Mouse (Mus musculus): ENCODE results near the gene Rprd1b.
A peak's percentile ranks its signal among the peaks of the same experiment; 100 is the strongest.

The Rprd1b gene

DNA sequence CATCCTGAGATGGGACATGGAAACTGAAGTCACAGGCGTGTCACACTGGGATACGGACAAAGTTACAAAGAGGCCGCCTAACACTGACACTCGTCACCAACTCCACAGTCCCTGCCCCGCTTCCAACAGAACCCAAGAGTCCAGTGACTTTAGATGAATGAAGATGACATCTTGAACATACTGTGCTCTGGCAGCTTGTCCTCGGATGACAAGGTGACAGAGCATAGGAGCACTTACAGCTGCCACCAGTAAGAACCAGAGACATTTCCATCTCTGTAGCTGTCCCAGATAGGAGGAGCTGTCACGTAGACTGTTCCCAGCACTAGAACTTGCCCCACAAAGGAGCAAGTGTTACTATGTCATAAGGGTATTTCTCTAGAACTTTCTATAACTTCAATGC, 99.6 kb downstream of the Rprd1b start:
- DNase-seq: no peak

DNA sequence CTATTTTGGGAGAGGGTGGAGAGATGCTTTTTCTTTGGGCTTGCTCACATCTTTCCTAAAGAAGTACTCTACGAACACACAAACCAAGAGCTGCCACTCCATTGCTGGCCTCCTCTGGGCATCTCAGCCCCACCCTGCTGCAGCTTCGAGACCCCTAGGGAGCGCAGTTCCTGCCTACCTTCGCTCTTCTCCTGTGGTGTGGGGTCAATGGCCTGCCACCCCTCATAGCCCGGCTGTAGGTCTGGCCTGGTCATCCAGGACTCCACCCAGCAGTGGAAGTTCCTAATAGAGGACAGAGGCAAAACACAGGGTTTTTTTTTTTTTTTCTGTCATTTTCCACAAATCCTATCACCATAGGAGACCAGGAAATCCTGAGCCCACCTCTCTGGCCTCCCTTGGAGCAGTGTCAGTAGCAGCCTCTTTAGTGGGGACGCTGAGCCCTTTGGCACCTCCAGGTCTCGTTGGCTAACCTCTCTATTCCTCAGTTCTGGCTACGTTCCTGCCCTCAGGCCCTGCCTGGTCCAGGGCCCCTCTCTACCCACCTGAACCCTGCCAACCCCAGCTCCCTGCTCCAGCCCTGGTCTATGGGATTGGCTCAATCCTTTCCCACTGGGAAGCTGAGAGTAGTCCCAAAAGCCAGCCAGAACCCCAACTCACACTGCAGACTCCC, 100.3 kb downstream of the Rprd1b start:
- no peak for DNase-seq

GRCm38 (mm10) chr2:158129291-158130002, 101.2 kb downstream of the Rprd1b start:
- peak in 1 of 2 experiments; percentile 36 for DNase-seq

- peak; percentile 80 to 90 for DNase-seq
Measured at GRCm38 (mm10) chr2:158130391-158130986, 102.2 kb downstream of the Rprd1b start.

GRCm38 (mm10) chr2:158131197-158131835, 103.0 kb downstream of the Rprd1b start:
- DNase-seq: no peak

GRCm38 (mm10) chr2:158132320-158132719, 104.0 kb downstream of the Rprd1b start:
- no peak for DNase-seq

GRCm38 (mm10) chr2:158133050-158133449, 104.8 kb downstream of the Rprd1b start:
- DNase-seq: no peak

DNA sequence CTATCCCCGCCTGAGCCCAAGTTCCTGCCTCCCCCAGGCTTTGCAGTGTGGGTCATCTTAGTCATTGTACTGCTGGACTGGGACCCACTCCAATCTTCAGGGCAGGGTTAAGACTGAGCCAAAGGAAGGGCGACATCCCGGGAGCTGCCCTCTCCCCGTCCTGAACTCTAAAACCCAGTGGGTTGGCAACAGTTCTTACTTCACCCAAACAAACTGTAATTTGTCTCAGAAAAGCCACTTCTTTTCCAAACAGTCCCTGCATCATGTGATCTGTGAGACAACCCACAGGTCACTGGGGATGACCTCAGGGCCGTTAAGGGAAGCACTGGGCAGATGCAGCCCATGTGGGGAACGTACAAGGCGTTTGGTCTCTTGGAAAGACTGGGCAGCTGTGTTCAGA, 107.9 kb downstream of the Rprd1b start:
- peak in 1 of 2 experiments; percentile 62 for DNase-seq

- no peak for DNase-seq
Measured at GRCm38 (mm10) chr2:158137771-158138170, 109.5 kb downstream of the Rprd1b start.

DNA sequence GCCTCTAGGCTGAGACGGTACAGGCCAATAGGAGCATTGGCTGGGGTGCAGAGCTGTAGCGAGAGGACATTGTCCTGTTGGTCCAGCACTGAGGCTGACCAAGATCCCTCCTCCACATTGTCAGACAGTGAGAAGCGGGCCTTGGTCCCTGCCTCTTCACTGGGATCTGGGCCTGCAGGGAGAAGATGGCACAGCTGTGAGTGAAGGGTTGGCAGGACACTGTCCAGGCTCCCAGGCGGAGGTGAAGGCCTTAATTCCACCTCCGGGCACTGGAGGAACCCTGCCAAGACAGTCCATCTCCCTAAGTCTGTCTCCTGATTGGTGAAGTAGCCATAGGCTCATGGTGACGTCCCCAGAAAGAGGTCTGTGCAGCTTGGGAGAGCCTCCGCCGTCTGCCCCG, 110.5 kb downstream of the Rprd1b start:
- DNase-seq: no peak

DNA sequence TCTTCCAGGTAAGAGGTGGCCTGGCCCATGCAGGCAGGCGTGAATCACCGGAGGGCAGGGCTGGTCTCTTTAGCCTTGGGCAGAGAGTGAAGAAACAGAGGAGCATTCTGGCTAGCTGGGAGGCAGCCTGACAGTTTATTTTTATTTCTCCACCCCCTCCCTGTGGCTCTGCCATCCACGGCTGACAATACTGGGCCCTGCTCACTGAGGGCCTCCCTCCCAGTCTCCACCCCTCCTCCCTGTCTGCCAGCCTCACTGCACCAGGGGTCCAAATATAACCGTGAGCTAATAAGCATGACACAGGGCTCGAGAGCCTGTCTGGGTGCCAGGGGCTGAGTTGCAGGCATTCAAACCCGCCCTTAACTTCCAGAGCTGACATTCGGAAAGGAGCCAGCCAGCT, 111.3 kb downstream of the Rprd1b start:
- no peak for DNase-seq

GRCm38 (mm10) chr2:158140664-158141063, 112.4 kb downstream of the Rprd1b start:
- DNase-seq: no peak

DNA sequence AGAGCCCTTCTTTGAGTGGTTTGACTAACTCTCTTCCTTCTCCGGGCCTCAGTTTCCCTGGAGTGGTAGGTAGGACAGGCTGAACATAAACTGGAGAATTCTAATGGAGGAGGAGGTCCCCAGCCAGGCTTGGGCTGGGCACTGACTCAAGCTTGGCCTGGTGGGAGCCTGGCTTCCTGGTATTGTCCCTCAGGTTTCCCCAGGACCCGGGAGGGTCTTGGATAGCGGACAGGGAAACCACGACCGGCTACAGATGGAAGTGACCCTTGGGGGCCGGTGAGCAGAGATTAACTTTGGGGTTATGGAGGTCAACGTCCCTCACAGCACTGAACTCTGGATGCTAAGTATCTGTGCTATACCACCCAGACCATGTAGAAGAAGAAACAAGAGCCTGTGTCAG, 113.0 kb downstream of the Rprd1b start:
- DNase-seq: no peak

DNA sequence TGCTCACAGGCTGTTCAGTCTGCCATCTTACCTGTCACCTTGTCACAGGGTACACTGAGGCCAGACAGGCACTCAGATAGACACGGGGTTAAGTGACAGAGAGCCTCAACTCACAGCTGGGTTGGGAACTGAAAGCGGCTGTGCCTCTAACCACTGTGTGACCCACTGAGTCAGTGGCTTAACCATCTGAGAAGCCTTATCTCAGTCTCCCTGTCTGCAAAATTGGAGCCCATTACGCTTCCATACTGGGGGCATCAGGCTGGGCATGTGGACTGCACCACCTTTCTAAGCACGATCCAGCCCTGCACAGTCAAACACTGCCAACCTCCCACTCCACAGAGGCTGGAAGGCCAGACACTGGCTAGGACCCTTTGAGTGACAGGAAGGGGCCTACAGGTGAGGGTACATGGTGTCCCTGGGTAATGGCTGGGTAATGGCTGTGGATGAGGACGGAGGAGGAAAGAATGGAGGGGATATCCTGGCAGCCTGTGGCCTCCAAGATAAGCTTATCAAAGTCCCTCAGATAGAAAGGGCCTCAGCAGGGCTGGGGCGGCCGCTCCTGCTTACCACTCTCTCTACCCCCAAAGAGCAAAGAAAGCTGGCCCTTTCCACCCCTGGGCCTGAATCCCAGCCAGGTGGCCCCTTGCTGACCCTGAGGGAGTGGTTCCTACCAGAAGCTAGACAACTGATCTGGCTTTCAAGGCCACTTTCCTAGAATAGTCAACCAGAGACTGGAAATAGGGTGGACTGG, 113.6 kb downstream of the Rprd1b start:
- no peak for DNase-seq

DNA sequence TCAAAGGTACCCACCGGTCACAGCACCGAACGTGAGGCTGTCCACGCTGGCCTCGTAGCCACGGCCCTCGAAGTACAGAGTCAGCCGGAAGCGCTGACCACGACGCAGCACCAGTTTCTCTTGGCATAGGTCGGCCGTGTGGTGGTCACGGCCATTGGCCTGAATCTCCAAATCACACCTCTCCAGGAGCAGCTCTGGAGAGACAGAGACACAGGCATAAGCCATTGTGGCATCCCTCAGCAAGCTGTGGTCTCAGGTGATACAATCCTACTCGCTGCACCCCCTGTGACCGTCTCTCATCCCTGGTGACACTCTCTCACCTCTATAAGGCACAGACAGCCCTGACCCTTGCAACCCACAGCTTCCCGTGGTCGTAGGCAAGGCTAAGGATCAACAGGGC, 114.7 kb downstream of the Rprd1b start:
- DNase-seq: no peak

DNA sequence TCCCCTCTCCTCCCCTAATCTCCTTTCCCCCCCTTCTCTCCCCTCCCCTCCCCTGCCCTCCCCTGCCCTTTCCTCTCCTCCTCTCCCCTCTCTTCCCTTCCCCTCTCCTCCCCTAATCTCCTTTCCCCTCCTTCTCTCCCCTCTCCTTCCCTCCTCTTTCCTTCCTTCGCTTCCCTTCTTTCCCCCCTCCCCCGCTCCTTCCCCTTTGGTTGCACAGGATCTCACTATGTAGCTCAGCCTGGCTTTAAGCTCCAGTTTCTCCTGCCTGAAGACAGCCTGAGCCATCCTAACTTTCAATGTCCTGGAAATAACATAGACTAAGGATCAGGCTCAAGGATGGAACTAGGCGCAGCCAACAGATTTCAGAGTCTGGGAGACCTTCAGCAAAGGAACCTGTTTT, 115.5 kb downstream of the Rprd1b start:
- DNase-seq: peak; percentile 52 to 60

GRCm38 (mm10) chr2:158144263-158144662, 116.0 kb downstream of the Rprd1b start:
- DNase-seq: no peak

DNA sequence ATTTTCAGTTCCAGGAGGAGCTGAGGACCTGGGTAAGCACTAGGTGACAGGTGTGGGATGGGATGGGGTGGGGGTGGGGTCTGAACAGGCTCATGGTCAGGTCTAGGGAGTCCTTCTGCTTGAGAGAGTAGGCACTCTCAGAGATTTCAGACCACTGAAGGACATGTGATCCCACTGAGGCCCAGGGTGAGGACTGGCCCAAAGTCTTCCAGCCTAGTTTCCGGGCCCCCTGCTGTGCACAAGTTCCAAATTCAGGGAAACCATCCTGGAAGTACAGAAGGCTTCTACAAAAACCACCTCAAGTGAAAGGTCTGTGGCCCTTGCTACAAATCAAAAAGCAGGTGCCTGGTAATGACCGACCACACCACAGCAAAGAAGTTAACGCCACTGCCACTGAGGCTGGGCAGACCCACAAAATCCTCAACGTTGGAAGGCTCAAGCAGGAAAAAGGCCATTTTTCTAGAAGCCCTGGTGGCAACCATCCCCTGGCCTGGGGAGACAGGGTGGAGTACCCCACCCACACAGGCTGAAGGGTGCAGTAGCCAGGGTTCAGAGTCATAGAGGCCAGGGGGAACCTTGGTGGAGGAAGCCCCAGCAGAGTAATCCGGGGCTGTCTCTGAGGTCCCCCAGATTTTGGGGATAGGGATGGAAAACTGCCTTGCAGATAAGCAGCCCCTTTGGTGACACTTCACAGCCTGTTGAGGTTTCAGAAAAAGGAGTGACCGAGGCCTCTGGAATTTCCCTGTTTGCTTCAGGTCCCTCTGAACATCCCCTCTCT, 116.6 kb downstream of the Rprd1b start:
- DNase-seq: no peak

GRCm38 (mm10) chr2:158145528-158146065, 117.3 kb downstream of the Rprd1b start:
- DNase-seq: peak in 1 of 2 experiments; percentile 32

DNA sequence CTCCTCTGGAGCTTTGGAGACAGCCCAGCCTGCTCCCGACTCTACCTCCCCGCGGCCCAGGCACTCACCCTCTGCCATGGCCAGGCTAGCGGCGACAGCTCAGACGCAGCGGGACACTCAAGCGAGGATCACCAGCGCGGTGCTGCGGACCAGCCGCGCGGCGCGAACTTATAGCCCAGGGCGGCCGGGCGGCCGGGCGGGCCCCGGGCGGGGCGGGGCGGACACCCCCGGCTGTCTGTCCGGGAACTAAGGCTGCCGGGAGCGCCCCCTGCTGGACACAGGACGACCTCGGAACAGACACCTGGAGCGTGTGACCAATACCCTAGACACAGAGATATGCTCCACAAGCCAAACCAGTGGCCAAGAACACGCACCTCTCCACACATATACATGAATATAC, 117.9 kb downstream of the Rprd1b start, which contains the start of gene Tgm2:
Gene Tgm2 (minus strand): TSS at position 214 of the 400 bp plus-strand sequence.
- DNase-seq: peak; percentile 95

- DNase-seq: no peak
Measured at GRCm38 (mm10) chr2:158146971-158147370, 118.7 kb downstream of the Rprd1b start.

GRCm38 (mm10) chr2:158151077-158151476, 122.8 kb downstream of the Rprd1b start:
- DNase-seq: no peak

Measured in kidney, postnatal 4 days (tissue).